Mouse (Mus musculus): ENCODE results near the gene Cks1brt. TPM values are rescaled to one million over a fixed set of nuclear protein-coding genes. Genes with fewer than 3 reads are reported as not detected.
A peak's percentile ranks its signal among the peaks of the same experiment; 100 is the strongest.
"Not testable (repeated sequence)": the region's sequence is repeated elsewhere in the genome, so short reads cannot be mapped to it uniquely, and the experiment has no call there.

Cks1brt gene
- polyA plus RNA-seq (2012; rRNA removed) = not detected in 2 replicates

GRCm38 (mm10) chr8:85151624-85152023 lies at the start of gene Cks1brt:
Cks1brt (plus strand) TSS chr8:85151924.
- DNase-seq (ENCODE audit: low read depth) = no peak

GRCm38 (mm10) chr8:85113241-85113640 lies 38.5 kb upstream of the Cks1brt start:
- DNase-seq (ENCODE audit: low read depth) = no peak

- no peak for DNase-seq (ENCODE audit: low read depth)
Observed at GRCm38 (mm10) chr8:85115501-85115900, 36.2 kb upstream of the Cks1brt start.

- no peak for DNase-seq (ENCODE audit: low read depth)
Observed at GRCm38 (mm10) chr8:85116984-85117383, 34.7 kb upstream of the Cks1brt start.

GRCm38 (mm10) chr8:85119052-85119981 lies 32.4 kb upstream of the Cks1brt start:
- DNase-seq (ENCODE audit: low read depth) = peak; percentile 60

- DNase-seq (ENCODE audit: low read depth) = not testable (repeated sequence)
Observed at GRCm38 (mm10) chr8:85120251-85120650, 31.5 kb upstream of the Cks1brt start.

- DNase-seq (ENCODE audit: low read depth) = no peak
Observed at GRCm38 (mm10) chr8:85122995-85123394, 28.7 kb upstream of the Cks1brt start, which contains the start of gene Zfp791. Zfp791 (minus strand) TSS chr8:85123095.

GRCm38 (mm10) chr8:85123691-85124090 lies 28.0 kb upstream of the Cks1brt start:
- DNase-seq (ENCODE audit: low read depth) = no peak

GRCm38 (mm10) chr8:85132335-85132734 lies 19.4 kb upstream of the Cks1brt start:
- no peak for DNase-seq (ENCODE audit: low read depth)

- DNase-seq (ENCODE audit: low read depth) = not testable (repeated sequence)
Observed at GRCm38 (mm10) chr8:85135690-85136089, 16.0 kb upstream of the Cks1brt start.

GRCm38 (mm10) chr8:85142516-85142915 lies 9.2 kb upstream of the Cks1brt start:
- no peak for DNase-seq (ENCODE audit: low read depth)

GRCm38 (mm10) chr8:85171291-85171690 lies 19.6 kb downstream of the Cks1brt start:
- no peak for DNase-seq (ENCODE audit: low read depth)

- no peak for DNase-seq (ENCODE audit: low read depth)
Observed at GRCm38 (mm10) chr8:85175892-85176291, 24.2 kb downstream of the Cks1brt start.

- DNase-seq (ENCODE audit: low read depth) = no peak
Observed at GRCm38 (mm10) chr8:85192346-85192745, 40.6 kb downstream of the Cks1brt start.

- no peak for DNase-seq (ENCODE audit: low read depth)
Observed at GRCm38 (mm10) chr8:85220220-85220619, 68.5 kb downstream of the Cks1brt start.

GRCm38 (mm10) chr8:85220992-85221391 lies 69.3 kb downstream of the Cks1brt start:
- no peak for DNase-seq (ENCODE audit: low read depth)

Other genes starting within 250 kb of the Cks1brt start
- gene Klf1, start 250.0 kb upstream of the Cks1brt start, polyA plus RNA-seq (2012; rRNA removed) = 0.67 and 0.69 TPM in 2 replicates
- gene Dnase2a, start 243.4 kb upstream of the Cks1brt start, polyA plus RNA-seq (2012; rRNA removed) = 29.5 and 30.8 TPM in 2 replicates
- 0.56 and 0.66 TPM in 2 replicates for gene Mast1, start 214.6 kb upstream of the Cks1brt start, polyA plus RNA-seq (2012; rRNA removed)
- not detected in 2 replicates for gene Rtbdn, start 204.9 kb upstream of the Cks1brt start, polyA plus RNA-seq (2012; rRNA removed)
- 3.3 and 6.8 TPM in 2 replicates for gene Gm49661, start 182.5 kb upstream of the Cks1brt start, polyA plus RNA-seq (2012; rRNA removed)
- 191 and 202 TPM in 2 replicates for gene Prdx2, start 182.3 kb upstream of the Cks1brt start, polyA plus RNA-seq (2012; rRNA removed)
- 44.0 and 58.8 TPM in 2 replicates for gene Rnaseh2a, start 182.2 kb upstream of the Cks1brt start, polyA plus RNA-seq (2012; rRNA removed)
- gene Junb, start 173.2 kb upstream of the Cks1brt start, polyA plus RNA-seq (2012; rRNA removed) = 37.2 and 42.8 TPM in 2 replicates
- gene Hook2, start 161.3 kb upstream of the Cks1brt start, polyA plus RNA-seq (2012; rRNA removed) = 16.5 and 24.7 TPM in 2 replicates
- not detected in 2 replicates for gene Best2, start 137.4 kb upstream of the Cks1brt start, polyA plus RNA-seq (2012; rRNA removed)
- 154 and 168 TPM in 2 replicates for gene Asna1, start 126.6 kb upstream of the Cks1brt start, polyA plus RNA-seq (2012; rRNA removed)
- 64.2 and 100 TPM in 2 replicates for gene Trir, start 125.1 kb upstream of the Cks1brt start, polyA plus RNA-seq (2012; rRNA removed)
- 84.8 and 89.2 TPM in 2 replicates for gene Tnpo2, start 115.0 kb upstream of the Cks1brt start, polyA plus RNA-seq (2012; rRNA removed)
- 56.8 and 59.4 TPM in 2 replicates for gene Fbxw9, start 91.9 kb upstream of the Cks1brt start, polyA plus RNA-seq (2012; rRNA removed)
- gene Gm5741, start 83.9 kb upstream of the Cks1brt start, polyA plus RNA-seq (2012; rRNA removed) = 1.5 and 1.9 TPM in 2 replicates
- gene Dhps, start 80.2 kb upstream of the Cks1brt start, polyA plus RNA-seq (2012; rRNA removed) = 44.5 and 48.3 TPM in 2 replicates
- 170 and 198 TPM in 2 replicates for gene Wdr83os, start 71.2 kb upstream of the Cks1brt start, polyA plus RNA-seq (2012; rRNA removed)
- gene Wdr83, start 70.6 kb upstream of the Cks1brt start, polyA plus RNA-seq (2012; rRNA removed) = 33.8 and 35.7 TPM in 2 replicates
- gene Man2b1, start 68.7 kb upstream of the Cks1brt start, polyA plus RNA-seq (2012; rRNA removed) = 133 and 184 TPM in 2 replicates
- gene Zfp791, start 28.8 kb upstream of the Cks1brt start, polyA plus RNA-seq (2012; rRNA removed) = 2.5 and 2.7 TPM in 2 replicates
- not detected in 2 replicates for gene Olfr371, start 74.1 kb downstream of the Cks1brt start, polyA plus RNA-seq (2012; rRNA removed)
- 13.8 and 15.0 TPM in 2 replicates for gene Orc6, start 147.7 kb downstream of the Cks1brt start, polyA plus RNA-seq (2012; rRNA removed)
- gene Vps35, start 147.9 kb downstream of the Cks1brt start, polyA plus RNA-seq (2012; rRNA removed) = 30.7 and 33.1 TPM in 2 replicates
- 0.09 and 0.14 TPM in 2 replicates for gene Mylk3, start 234.4 kb downstream of the Cks1brt start, polyA plus RNA-seq (2012; rRNA removed)

Measured in gonadal fat pad, adult 2 months (tissue).